Mouse (Mus musculus): ENCODE measurements at regions not wholly inside any gene's neighbourhood (a gene's known extent, or its start where the extent isn't known, plus 50 kb on each side); places are given as distances from the start of the nearest gene placed in this dataset.

DNA sequence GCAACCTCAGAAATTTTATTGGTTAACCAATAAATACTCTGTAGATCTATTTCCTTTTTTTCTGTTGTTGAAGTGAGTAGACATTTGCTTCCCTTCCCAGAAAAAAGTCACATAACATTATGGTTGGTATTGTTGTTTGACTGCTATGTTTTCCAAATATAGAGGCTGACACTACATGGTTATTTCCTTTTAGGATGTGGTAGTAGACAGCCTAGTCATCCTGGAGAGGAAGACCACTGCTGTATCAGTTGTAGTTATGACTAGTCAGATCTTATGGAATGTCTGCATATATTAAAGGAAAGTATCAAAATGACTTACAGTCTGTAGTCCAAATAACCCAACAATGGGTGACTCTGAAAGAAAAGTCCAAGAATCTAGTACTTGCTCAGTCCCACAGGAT, 767.5 kb upstream of the Slit2 start:
- TF ChIP-seq CTCF (IDR thresholded peaks at IDR 0.05; ENCODE audit: borderline replicate concordance, insufficient read depth, low read depth, low read length), result no peak
- no peak for TF ChIP-seq POLR2A (IDR thresholded peaks at IDR 0.05; ENCODE audit: borderline replicate concordance, insufficient read depth, low read length)
